Mouse (Mus musculus): ENCODE measurements around the gene Gm42674.

- TF ChIP-seq CTCF (IDR thresholded peaks at IDR 0.05), result no peak
- TF ChIP-seq POLR2A (IDR thresholded peaks at IDR 0.05; ENCODE audit: insufficient read depth, low read depth, low read length), result no peak
Measured at GRCm38 (mm10) chr3:90629298-90629697, 27.6 kb downstream of the Gm42674 start.
